Mouse (Mus musculus) spleen, adult 2 months (tissue): ENCODE results near the gene Acsm2.

Experiments used
- CTCF ChIP-seq: fragments of 200-500 bp; IDR thresholded peaks from 2 replicates; pipeline ENCODE4 v1.5.1; 2011; ENCODE audit warnings: mild to moderate bottlenecking, inconsistent platforms; ENCODE audit not compliant: insufficient read depth, insufficient read length, insufficient replicate concordance; ENCODE audit errors: extremely low read depth
- POLR2A ChIP-seq: fragments of 200-500 bp; IDR thresholded peaks from 2 replicates; pipeline ENCODE4 v1.6.1; 2011; ENCODE audit warnings: low read depth, low read length, inconsistent platforms

- no peak for TF ChIP-seq CTCF
- no peak for TF ChIP-seq POLR2A
These were observed 52.5 kb downstream of the Acsm2 start, which contains the start of gene Acsm1 for GRCm38 (mm10) chr7:119606664-119607076.
